Mouse (Mus musculus): ENCODE results near the gene Ppil4. TPM values are rescaled to one million over a fixed set of nuclear protein-coding genes. Genes with fewer than 3 reads are reported as not detected.
A peak's percentile ranks its signal among the peaks of the same experiment; 100 is the strongest.

The Ppil4 gene
- polyA plus RNA-seq, 1 experiment = 4.2 TPM

GRCm38 (mm10) chr10:7838036-7838435, 45.3 kb downstream of the Ppil4 start:
- no peak overlapping the region for H3ac ChIP-seq (ENCODE audit: control insufficient read depth, insufficient read length)
- no peak overlapping the region for H3K4me2 ChIP-seq (ENCODE audit: low read depth)
- TF ChIP-seq POLR2AphosphoS2 (IDR thresholded peaks at IDR 0.05; ENCODE audit: insufficient read length, low read depth) (no peak), USF1 (IDR thresholded peaks at IDR 0.05; ENCODE audit: low read depth) (no peak), TCF12 (IDR thresholded peaks at IDR 0.05; ENCODE audit: insufficient read depth, poor library complexity, severe bottlenecking) (no peak), TCF3 (IDR thresholded peaks at IDR 0.05; ENCODE audit: insufficient read length, low read depth) (no peak), REST (IDR thresholded peaks at IDR 0.05; ENCODE audit: insufficient read depth, insufficient read length) (no peak), MYOG (IDR thresholded peaks at IDR 0.05; ENCODE audit: control insufficient read depth in 1 of 3, insufficient read depth in 1 of 3, insufficient read length in 2 of 3, low read depth in 2 of 3) (no peak), MYOD1 (IDR thresholded peaks at IDR 0.05; ENCODE audit: control insufficient read depth in 1 of 3, insufficient read length in 2 of 3, low read depth in 2 of 3) (no peak), MAX (IDR thresholded peaks at IDR 0.05; ENCODE audit: low read depth) (no peak), E2F4 (IDR thresholded peaks at IDR 0.05; ENCODE audit: insufficient read depth) (no peak), SRF (IDR thresholded peaks at IDR 0.05; ENCODE audit: control insufficient read depth, insufficient read length, low read depth) (no peak), POLR2A (IDR thresholded peaks at IDR 0.05; ENCODE audit: insufficient read length, low read depth) (no peak), CEBPB (IDR thresholded peaks at IDR 0.05; ENCODE audit: insufficient read depth, poor library complexity, severe bottlenecking) (no peak)

GRCm38 (mm10) chr10:7838874-7839421, 46.3 kb downstream of the Ppil4 start:
- Histone ChIP-seq H3K4me3 (no peak overlapping the region), H3K4me2 (ENCODE audit: low read depth) (no peak overlapping the region), H3K27me3 (ENCODE audit: control insufficient read depth, insufficient read depth, insufficient read length) (no peaks in the 10 kb centered on the region), H3K36me3 (ENCODE audit: control insufficient read depth, insufficient read depth) (no peaks in the 10 kb centered on the region), H3K79me2 (ENCODE audit: control insufficient read depth, insufficient read depth) (no peaks in the 10 kb centered on the region), H3ac (ENCODE audit: control insufficient read depth, insufficient read length) (no peak overlapping the region)
- TF ChIP-seq CEBPB (IDR thresholded peaks at IDR 0.05; ENCODE audit: insufficient read depth, poor library complexity, severe bottlenecking) (no peak), USF1 (IDR thresholded peaks at IDR 0.05; ENCODE audit: low read depth) (no peak), POLR2AphosphoS2 (IDR thresholded peaks at IDR 0.05; ENCODE audit: insufficient read length, low read depth) (no peak), MYOG (IDR thresholded peaks at IDR 0.05; ENCODE audit: control insufficient read depth in 1 of 3, insufficient read depth in 1 of 3, insufficient read length in 2 of 3, low read depth in 2 of 3) (no peak), TCF12 (IDR thresholded peaks at IDR 0.05; ENCODE audit: insufficient read depth, poor library complexity, severe bottlenecking) (no peak), POLR2A (IDR thresholded peaks at IDR 0.05; ENCODE audit: insufficient read length, low read depth) (no peak), TCF3 (IDR thresholded peaks at IDR 0.05; ENCODE audit: insufficient read length, low read depth) (no peak), MYOD1 (IDR thresholded peaks at IDR 0.05; ENCODE audit: control insufficient read depth in 1 of 3, insufficient read length in 2 of 3, low read depth in 2 of 3) (no peak), E2F4 (IDR thresholded peaks at IDR 0.05; ENCODE audit: insufficient read depth) (no peak), MAX (IDR thresholded peaks at IDR 0.05; ENCODE audit: low read depth) (no peak), REST (IDR thresholded peaks at IDR 0.05; ENCODE audit: insufficient read depth, insufficient read length) (no peak)

More at GRCm38 (mm10) chr10:7838036-7838435, 45.3 kb downstream of the Ppil4 start:
- Histone ChIP-seq H3K27me3 (ENCODE audit: control insufficient read depth, insufficient read depth, insufficient read length) (no peaks in the 10 kb centered on the region), H3K36me3 (ENCODE audit: control insufficient read depth, insufficient read depth) (no peaks in the 10 kb centered on the region), H3K4me3 (no peak overlapping the region), H3K79me2 (ENCODE audit: control insufficient read depth, insufficient read depth) (no peaks in the 10 kb centered on the region)

GRCm38 (mm10) chr10:7839551-7840352, 47.1 kb downstream of the Ppil4 start:
- H3K27me3 ChIP-seq (ENCODE audit: control insufficient read depth, insufficient read depth, insufficient read length) = no peaks in the 10 kb centered on the region
- H3K4me2 ChIP-seq (ENCODE audit: low read depth) = peak overlapping the region; percentile 3
- TF ChIP-seq MYOD1 (IDR thresholded peaks at IDR 0.05; ENCODE audit: control insufficient read depth in 1 of 3, insufficient read length in 2 of 3, low read depth in 2 of 3) (peak in 2 of 3 experiments; percentile 2 to 41), MYOG (IDR thresholded peaks at IDR 0.05; ENCODE audit: control insufficient read depth in 1 of 3, insufficient read depth in 1 of 3, insufficient read length in 2 of 3, low read depth in 2 of 3) (peak in 1 of 3 experiments; percentile 16), CEBPB (IDR thresholded peaks at IDR 0.05; ENCODE audit: insufficient read depth, poor library complexity, severe bottlenecking) (no peak)
- H3K4me3 ChIP-seq = no peak overlapping the region
- H3K79me2 ChIP-seq (ENCODE audit: control insufficient read depth, insufficient read depth) = no peaks in the 10 kb centered on the region
- H3K36me3 ChIP-seq (ENCODE audit: control insufficient read depth, insufficient read depth) = no peaks in the 10 kb centered on the region
- no peak overlapping the region for H3ac ChIP-seq (ENCODE audit: control insufficient read depth, insufficient read length)

- Histone ChIP-seq H3K4me3 (no peak overlapping the region), H3K4me2 (ENCODE audit: low read depth) (no peak overlapping the region), H3ac (ENCODE audit: control insufficient read depth, insufficient read length) (no peak overlapping the region), H3K27me3 (ENCODE audit: control insufficient read depth, insufficient read depth, insufficient read length) (no peaks in the 10 kb centered on the region), H3K36me3 (ENCODE audit: control insufficient read depth, insufficient read depth) (no peaks in the 10 kb centered on the region), H3K79me2 (ENCODE audit: control insufficient read depth, insufficient read depth) (no peaks in the 10 kb centered on the region)
- TF ChIP-seq POLR2AphosphoS2 (IDR thresholded peaks at IDR 0.05; ENCODE audit: insufficient read length, low read depth) = no peak
- TF ChIP-seq MAX (IDR thresholded peaks at IDR 0.05; ENCODE audit: low read depth) = no peak
- no peak for TF ChIP-seq MYOG (IDR thresholded peaks at IDR 0.05; ENCODE audit: control insufficient read depth in 1 of 3, insufficient read depth in 1 of 3, insufficient read length in 2 of 3, low read depth in 2 of 3)
- TF ChIP-seq MYOD1 (IDR thresholded peaks at IDR 0.05; ENCODE audit: control insufficient read depth in 1 of 3, insufficient read length in 2 of 3, low read depth in 2 of 3) = no peak
- TF ChIP-seq USF1 (IDR thresholded peaks at IDR 0.05; ENCODE audit: low read depth) = no peak
- no peak for TF ChIP-seq REST (IDR thresholded peaks at IDR 0.05; ENCODE audit: insufficient read depth, insufficient read length)
- no peak for TF ChIP-seq CEBPB (IDR thresholded peaks at IDR 0.05; ENCODE audit: insufficient read depth, poor library complexity, severe bottlenecking)
- TF ChIP-seq TCF3 (IDR thresholded peaks at IDR 0.05; ENCODE audit: insufficient read length, low read depth) = no peak
- TF ChIP-seq SRF (IDR thresholded peaks at IDR 0.05; ENCODE audit: control insufficient read depth, insufficient read length, low read depth) = no peak
- TF ChIP-seq TCF12 (IDR thresholded peaks at IDR 0.05; ENCODE audit: insufficient read depth, poor library complexity, severe bottlenecking) = no peak
- TF ChIP-seq E2F4 (IDR thresholded peaks at IDR 0.05; ENCODE audit: insufficient read depth) = no peak
- no peak for TF ChIP-seq POLR2A (IDR thresholded peaks at IDR 0.05; ENCODE audit: insufficient read length, low read depth)
These were observed 47.7 kb downstream of the Ppil4 start for GRCm38 (mm10) chr10:7840353-7840733.

Measured in myocyte (in vitro differentiated cells).